Mouse (Mus musculus): ENCODE data around the gene Rpsa. TPM values are rescaled to one million over a fixed set of nuclear protein-coding genes. Genes with fewer than 3 reads are reported as not detected.

Rpsa gene
- polyA plus RNA-seq, 1 experiment from 2014 or later: 675 TPM

DNA sequence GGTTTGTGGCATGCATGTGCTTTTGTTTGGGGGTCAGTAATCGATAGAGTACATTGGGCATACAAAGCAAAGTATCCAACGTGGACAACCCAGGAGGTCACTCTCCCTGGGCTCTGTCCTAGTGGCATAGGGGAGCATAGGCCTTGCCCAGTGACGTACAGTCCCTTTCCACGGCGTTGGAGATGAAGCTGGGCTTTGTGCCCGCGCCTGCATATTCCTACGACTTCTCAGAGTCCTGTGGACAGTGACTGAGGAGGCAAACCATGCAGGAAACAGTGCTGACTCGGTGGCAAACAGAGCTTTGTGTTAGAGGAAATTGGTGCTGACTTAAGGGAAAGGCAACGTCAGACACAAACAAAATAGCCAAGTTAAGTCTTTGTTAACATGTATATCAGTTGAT, 1.8 kb downstream of the Rpsa start:
- 0 out of 2 replicates have a peak, but pooled peaks cover 2% of the 10 kb centered on the region for H3K4me1 ChIP-seq (replicated peaks; ENCODE audit: control insufficient read depth, insufficient read depth, low read length)
- 46% methylated on average over 10 of the region's 10 CpGs for WGBS
- no peak for TF ChIP-seq CTCF (IDR thresholded peaks at IDR 0.05; ENCODE audit: low read depth)
- H3K4me2 ChIP-seq (replicated peaks; ENCODE audit: low read depth): peak overlapping the region; percentile 85
- H3K9me3 ChIP-seq (ENCODE audit: control insufficient read depth): no peaks in the 10 kb centered on the region
- H3K9ac ChIP-seq (ENCODE audit: low read depth, low read length): no peak overlapping the region
- no peak for ATAC-seq
- H3K27me3 ChIP-seq (replicated peaks; ENCODE audit: control insufficient read depth, insufficient read depth, low read length): no peaks in the 10 kb centered on the region
- H3K36me3 ChIP-seq (ENCODE audit: control insufficient read depth, insufficient read depth): peaks cover 41% of the 10 kb centered on the region
- H3K27ac ChIP-seq (ENCODE audit: low read depth, low read length): no peak overlapping the region
- H3K4me3 ChIP-seq (ENCODE audit: low read depth, low read length): peak overlapping the region; percentile 11; the same call in 1 of the 2 replicates

GRCm38 (mm10) chr9:120131784-120132288, 4.3 kb downstream of the Rpsa start:
- no peak for ATAC-seq
- Histone ChIP-seq H3K4me3 (ENCODE audit: low read depth, low read length) (no peak overlapping the region), H3K27ac (ENCODE audit: low read depth, low read length) (no peak overlapping the region), H3K27me3 (replicated peaks; ENCODE audit: control insufficient read depth, insufficient read depth, low read length) (no peaks in the 10 kb centered on the region), H3K4me2 (replicated peaks; ENCODE audit: low read depth) (no peak overlapping the region), H3K36me3 (ENCODE audit: control insufficient read depth, insufficient read depth) (peaks cover 38% of the 10 kb centered on the region), H3K9me3 (ENCODE audit: control insufficient read depth) (no peaks in the 10 kb centered on the region), H3K9ac (ENCODE audit: low read depth, low read length) (no peak overlapping the region), H3K4me1 (replicated peaks; ENCODE audit: control insufficient read depth, insufficient read depth, low read length) (0 out of 2 replicates have a peak, but pooled peaks cover 2% of the 10 kb centered on the region)
- 85% methylated on average over 3 of the region's 3 CpGs for WGBS
- TF ChIP-seq CTCF (IDR thresholded peaks at IDR 0.05; ENCODE audit: low read depth): no peak

- Histone ChIP-seq H3K4me1 (replicated peaks; ENCODE audit: control insufficient read depth, insufficient read depth, low read length) (0 out of 2 replicates have a peak, but pooled peaks cover 2% of the 10 kb centered on the region), H3K27ac (ENCODE audit: low read depth, low read length) (no peak overlapping the region), H3K4me3 (ENCODE audit: low read depth, low read length) (no peak overlapping the region), H3K9me3 (ENCODE audit: control insufficient read depth) (no peaks in the 10 kb centered on the region), H3K36me3 (ENCODE audit: control insufficient read depth, insufficient read depth) (peaks cover 38% of the 10 kb centered on the region), H3K27me3 (replicated peaks; ENCODE audit: control insufficient read depth, insufficient read depth, low read length) (no peaks in the 10 kb centered on the region), H3K9ac (ENCODE audit: low read depth, low read length) (no peak overlapping the region), H3K4me2 (replicated peaks; ENCODE audit: low read depth) (no peak overlapping the region)
- 37% methylated on average over 8 of the region's 8 CpGs for WGBS
- TF ChIP-seq CTCF (IDR thresholded peaks at IDR 0.05; ENCODE audit: low read depth): no peak
- no peak for ATAC-seq
Observed at GRCm38 (mm10) chr9:120132980-120133754, 5.7 kb downstream of the Rpsa start.

DNA sequence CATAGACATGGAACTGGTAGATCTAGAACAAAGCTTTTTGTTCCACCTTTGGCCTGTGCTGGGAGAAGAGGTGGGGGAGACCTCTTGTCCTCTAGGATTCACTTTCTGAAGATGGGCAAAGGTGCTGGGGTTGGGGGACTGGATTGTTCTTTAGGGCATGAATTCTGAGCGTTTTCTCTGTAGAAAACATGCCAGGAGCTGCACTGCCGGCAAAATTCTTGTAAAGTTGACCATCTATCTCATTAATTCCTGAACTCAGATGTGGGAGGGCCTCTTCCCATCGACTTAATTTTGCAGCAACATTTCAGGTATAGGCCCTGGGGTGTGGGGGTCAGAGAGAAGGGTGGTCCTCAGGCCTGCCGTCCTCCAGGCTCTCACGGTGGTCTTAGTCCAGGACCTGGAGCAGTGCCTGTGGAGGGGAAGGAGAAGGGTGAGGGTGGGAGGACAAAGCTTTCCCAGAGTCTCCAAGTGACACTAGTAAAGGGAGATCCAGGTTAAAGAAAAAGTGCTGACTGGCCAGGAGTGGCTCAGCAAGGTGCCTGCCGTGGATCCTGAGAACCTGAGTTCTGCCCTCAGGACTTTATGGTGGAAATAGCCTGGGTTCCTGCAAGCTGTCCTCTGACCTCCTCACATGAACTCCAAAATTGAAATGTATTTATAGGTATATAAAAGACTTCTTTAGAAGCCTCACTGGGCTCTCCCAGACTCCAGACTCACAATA, 6.4 kb downstream of the Rpsa start:
- H3K4me1 ChIP-seq (replicated peaks; ENCODE audit: control insufficient read depth, insufficient read depth, low read length): no peaks in the 10 kb centered on the region
- no peak overlapping the region for H3K4me3 ChIP-seq (ENCODE audit: low read depth, low read length)
- WGBS: 44% methylated on average over 6 of the region's 6 CpGs
- no peaks in the 10 kb centered on the region for H3K9me3 ChIP-seq (ENCODE audit: control insufficient read depth)
- H3K27me3 ChIP-seq (replicated peaks; ENCODE audit: control insufficient read depth, insufficient read depth, low read length): no peaks in the 10 kb centered on the region
- ATAC-seq: no peak
- no peak overlapping the region for H3K9ac ChIP-seq (ENCODE audit: low read depth, low read length)
- no peak overlapping the region for H3K27ac ChIP-seq (ENCODE audit: low read depth, low read length)
- no peak overlapping the region for H3K4me2 ChIP-seq (replicated peaks; ENCODE audit: low read depth)
- peaks cover 37% of the 10 kb centered on the region for H3K36me3 ChIP-seq (ENCODE audit: control insufficient read depth, insufficient read depth)
- TF ChIP-seq CTCF (IDR thresholded peaks at IDR 0.05; ENCODE audit: low read depth): no peak

GRCm38 (mm10) chr9:120134529-120135160, 7.2 kb downstream of the Rpsa start:
- no peak for TF ChIP-seq CTCF (IDR thresholded peaks at IDR 0.05; ENCODE audit: low read depth)
- no peak for ATAC-seq
- no peaks in the 10 kb centered on the region for H3K27me3 ChIP-seq (replicated peaks; ENCODE audit: control insufficient read depth, insufficient read depth, low read length)
- H3K27ac ChIP-seq (ENCODE audit: low read depth, low read length): no peak overlapping the region
- WGBS: 61% methylated on average over 13 of the region's 13 CpGs
- H3K36me3 ChIP-seq (ENCODE audit: control insufficient read depth, insufficient read depth): peaks cover 31% of the 10 kb centered on the region
- H3K4me2 ChIP-seq (replicated peaks; ENCODE audit: low read depth): no peak overlapping the region
- no peak overlapping the region for H3K9ac ChIP-seq (ENCODE audit: low read depth, low read length)
- H3K4me3 ChIP-seq (ENCODE audit: low read depth, low read length): no peak overlapping the region
- H3K4me1 ChIP-seq (replicated peaks; ENCODE audit: control insufficient read depth, insufficient read depth, low read length): no peaks in the 10 kb centered on the region
- H3K9me3 ChIP-seq (ENCODE audit: control insufficient read depth): no peaks in the 10 kb centered on the region

- Histone ChIP-seq H3K4me1 (replicated peaks; ENCODE audit: control insufficient read depth, insufficient read depth, low read length) (no peaks in the 10 kb centered on the region), H3K9ac (ENCODE audit: low read depth, low read length) (no peak overlapping the region), H3K9me3 (ENCODE audit: control insufficient read depth) (no peaks in the 10 kb centered on the region), H3K4me3 (ENCODE audit: low read depth, low read length) (no peak overlapping the region), H3K27ac (ENCODE audit: low read depth, low read length) (no peak overlapping the region), H3K4me2 (replicated peaks; ENCODE audit: low read depth) (no peak overlapping the region), H3K36me3 (ENCODE audit: control insufficient read depth, insufficient read depth) (peaks cover 24% of the 10 kb centered on the region), H3K27me3 (replicated peaks; ENCODE audit: control insufficient read depth, insufficient read depth, low read length) (no peaks in the 10 kb centered on the region)
- TF ChIP-seq CTCF (IDR thresholded peaks at IDR 0.05; ENCODE audit: low read depth): no peak
- no peak for ATAC-seq
- 85% methylated on average over 11 of the region's 11 CpGs for WGBS
Observed at GRCm38 (mm10) chr9:120135454-120135853, 8.0 kb downstream of the Rpsa start.
